Mouse (Mus musculus) skeletal muscle tissue, adult 2 months (tissue): Measurements from ENCODE around the gene Tvp23a.

Experiments used
- DNase-seq: peaks from one replicate; pipeline ENCODE4 v3.0.0-alpha.2; 2012; ENCODE audit warnings: low read depth, low spot score

Gene Tvp23a

DNA sequence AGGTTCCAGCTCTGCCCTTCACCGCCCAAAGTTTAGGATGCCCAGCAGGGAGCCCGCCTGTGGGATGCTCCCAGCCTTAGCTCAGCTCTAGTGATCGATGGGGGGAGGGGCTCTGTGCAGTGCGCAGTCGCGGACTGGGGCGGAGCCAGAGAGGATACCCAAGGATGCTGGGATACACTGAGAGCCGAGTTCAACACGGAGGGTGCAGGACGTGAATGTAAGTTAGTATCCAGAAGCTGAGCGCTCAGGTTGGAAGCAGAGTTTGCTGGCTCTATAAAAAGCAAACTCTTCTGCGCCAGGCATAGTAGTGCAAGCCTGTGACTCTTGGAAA is at the start of gene Tvp23a:
TSS of gene Tvp23a (minus strand) at position 99 of the 331 bp plus-strand sequence.
- peak; percentile 35 for DNase-seq

DNA sequence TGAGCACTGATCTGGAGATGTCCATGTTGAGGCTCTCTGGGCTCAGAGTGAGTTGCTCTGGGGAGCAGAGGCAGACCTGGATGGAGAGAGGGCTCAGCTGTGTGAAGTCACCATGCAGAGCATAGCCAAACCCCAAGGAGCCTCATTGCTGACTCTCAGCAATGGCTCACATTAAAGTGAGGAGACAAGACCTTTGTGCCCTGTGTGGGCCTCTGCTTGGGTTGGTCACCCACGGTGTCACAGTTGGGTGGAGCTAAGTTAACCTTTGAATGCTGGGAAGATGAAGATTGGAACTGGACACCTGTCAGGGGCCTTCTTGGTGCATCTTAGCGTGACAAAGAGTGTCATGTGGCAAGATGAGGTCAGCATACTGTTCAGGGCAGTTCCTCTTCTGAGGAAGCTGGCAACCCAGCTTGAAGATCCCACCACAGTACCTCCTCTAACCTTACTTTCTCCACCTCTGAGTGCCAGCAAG is 48.7 kb upstream of the Tvp23a start:
- no peak for DNase-seq

DNA sequence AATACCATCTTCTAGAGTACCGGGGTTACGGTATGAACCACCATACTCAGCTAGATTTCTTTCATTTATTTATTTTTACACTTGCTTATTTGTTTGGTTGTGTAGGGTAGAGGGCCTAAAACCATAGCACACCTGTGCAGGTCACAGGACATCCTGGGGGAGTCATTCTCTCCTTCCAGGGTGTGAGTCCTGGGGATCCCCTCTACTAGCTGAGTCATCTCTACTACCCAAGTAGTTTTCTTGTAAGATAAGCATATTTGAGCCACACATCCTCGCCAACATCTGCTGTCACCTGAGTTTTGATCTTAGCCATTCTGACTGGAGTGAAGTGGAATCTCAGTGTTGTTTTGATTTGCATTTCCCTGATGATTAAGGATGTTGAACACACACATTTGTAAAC is 45.4 kb upstream of the Tvp23a start:
- no peak for DNase-seq

DNA sequence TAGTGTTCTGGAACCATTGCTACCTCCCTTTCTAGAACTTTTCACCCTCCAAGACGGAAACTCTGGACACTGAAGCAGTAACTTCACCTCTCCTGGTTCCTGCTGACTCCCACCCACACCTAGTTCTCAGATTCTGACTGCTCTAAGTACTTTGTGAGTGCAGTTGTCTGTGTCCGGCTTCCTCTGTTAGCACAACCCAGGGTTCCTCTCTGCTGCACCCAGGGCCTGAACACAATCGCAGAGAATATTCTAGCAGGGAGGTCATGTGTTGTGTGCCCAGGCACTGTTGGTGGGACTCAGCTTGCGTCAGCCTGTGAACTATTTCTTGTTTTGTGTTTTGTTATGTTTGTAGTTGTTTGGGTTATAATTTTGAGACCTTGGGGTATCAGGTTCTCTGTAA is 44.6 kb upstream of the Tvp23a start:
- no peak for DNase-seq

DNA sequence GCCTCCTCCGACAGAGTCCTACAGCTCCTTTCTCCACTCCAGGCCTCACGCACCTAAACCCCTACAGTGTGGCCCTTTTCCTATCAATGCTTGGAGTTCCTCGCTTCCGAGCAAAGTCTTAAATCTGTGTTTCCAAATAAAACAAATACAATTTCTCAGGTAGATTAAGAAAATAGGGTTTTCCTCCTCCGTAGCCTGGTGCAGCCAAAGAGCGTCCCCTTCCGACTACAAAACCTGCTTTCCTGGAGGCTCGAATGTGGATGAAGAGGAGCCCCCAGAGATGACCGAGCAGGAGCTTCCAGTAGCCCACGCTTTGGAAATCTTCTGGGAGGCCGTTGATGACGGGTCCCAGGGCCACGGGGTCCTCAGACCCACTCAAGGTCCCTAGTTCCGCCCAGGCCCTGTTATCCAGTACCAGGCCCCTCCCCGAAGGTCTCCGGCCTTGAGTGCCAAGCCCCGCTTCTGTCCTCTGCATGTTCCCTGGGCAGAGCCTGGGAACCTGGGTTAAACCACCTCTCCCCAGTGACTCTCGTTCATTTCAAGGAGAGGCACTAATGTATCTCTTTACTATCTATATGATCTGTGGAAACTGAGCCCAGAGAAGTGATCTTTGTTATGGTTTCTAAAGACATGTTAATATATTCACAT is 43.5 kb upstream of the Tvp23a start:
- DNase-seq, result no peak

DNA sequence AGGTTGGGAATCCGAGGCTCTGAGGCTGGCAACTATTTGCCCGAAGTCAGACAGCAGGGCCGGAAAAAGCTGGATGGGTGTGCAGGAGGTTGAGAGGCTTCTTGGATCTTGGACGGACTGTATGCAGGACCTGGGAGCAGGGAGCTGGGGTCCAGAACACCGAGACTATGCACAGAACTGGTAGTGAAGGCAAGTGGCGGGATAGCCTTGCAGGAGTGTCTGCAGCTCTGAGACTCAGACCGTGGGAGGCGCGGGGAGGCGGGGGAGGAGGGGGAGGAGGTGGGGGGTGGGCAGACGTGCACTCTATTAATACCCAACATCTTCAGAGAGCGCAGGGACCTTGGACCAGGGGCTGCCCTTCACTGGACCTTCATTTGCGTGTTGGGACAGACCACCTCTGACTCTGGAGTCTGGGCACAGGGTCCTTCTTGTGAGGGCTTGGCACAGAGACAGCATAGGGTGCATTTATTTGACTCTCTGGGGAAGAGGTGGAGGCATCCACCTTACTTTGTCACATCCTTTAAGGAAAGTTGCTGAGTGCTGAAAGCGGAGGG is 42.8 kb upstream of the Tvp23a start:
- DNase-seq, result no peak

DNA sequence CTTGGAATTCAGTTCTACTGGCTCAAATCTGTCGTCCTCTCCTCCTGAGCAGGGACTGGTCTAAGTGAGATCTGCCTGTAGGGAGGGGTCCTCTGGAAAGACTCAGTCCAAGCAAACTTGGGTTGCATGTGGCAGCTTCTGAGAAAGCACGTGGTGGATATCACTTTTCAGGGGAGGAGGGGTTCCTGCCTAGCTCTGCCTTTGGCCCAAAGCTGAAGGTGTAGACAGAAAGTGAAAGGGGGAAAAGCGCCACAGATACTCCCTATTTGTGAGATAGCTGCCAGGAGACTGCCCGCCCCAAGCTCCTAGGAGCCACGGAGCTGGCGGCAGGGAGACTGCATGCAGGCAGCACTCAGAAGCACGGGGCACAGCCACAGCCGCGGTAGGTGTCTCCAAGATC is 42.3 kb upstream of the Tvp23a start:
- DNase-seq, result no peak

DNA sequence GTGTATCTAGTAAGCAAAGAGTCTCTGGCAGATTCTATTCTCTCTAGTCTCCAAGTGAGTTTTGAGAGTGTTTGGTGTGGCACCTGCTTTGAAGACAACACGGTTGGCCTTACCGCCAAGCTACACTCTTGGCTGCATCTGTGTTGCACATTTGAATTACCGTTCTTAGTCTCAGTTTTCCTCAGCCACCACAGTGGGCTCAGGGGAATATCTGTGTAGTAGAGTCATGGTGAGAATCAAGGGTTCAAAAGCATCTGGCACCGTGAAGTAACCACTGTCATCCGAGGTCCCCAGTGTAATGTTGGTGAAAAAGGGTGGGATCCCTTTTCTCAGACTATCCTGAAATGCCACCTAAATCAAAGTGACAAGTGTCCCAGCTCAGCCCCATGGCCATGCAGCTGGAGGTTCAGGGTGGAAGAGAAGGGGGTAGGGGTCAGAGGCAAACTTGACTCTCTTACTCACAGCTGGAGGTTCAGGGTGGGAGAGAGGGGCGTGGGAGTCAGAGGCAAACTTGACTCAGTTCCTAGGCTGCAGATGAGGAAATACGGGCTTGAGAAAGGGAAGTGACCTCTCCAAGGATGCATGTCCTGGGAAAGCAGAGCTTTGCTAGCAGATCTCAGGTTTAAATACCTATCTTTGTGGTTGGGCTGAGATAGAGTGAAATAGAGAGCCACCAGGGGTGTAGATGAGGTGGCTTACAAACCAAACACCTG is 41.8 kb upstream of the Tvp23a start:
- DNase-seq, result no peak

DNA sequence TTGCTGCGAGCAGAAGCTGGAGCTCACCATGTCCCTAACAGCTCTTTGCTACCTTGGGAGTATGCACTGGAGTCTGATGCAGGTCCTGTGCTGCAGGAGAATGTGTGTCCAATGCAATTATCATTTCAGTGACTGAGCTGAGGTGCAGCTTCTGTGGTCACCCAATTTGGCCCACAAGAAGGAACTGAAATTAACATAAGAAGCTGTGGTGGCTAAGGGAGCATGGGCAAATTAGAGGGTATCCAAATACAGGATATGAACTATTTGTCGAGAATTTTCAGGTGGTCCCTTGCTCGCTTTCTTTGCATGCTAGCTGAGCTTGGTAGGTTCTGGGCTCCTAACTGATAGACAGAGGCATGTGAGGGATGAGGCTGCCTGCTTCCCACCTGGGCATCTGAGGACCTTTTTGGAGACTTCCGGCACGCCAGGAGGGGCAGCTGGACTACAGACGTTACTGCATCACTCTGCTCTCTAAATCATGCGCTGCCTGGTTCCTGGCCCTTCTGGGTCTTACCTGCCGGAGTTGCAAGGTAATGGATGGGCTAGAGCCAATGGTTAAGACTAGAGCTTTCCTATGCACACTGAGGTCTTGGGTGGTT is 40.8 kb upstream of the Tvp23a start:
- peak; percentile 14 for DNase-seq

DNA sequence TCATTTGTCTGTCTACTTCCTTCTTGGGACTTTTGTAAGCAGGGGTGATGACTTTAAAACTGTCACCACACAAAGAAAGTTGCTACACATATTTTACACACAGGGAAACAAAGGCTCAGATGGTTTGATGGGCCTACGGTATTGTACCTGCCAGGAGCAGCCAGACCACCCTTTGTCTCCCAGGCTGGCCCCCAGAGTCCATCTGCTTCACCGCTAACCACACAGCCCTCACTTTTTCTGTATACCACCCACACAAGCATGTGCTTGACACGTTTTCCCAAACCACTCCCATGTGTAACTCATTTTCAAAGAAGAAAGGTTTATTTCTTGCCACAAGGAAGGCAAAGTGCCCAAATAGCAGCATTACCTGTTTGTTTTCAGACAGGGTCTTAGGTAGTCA is 39.8 kb upstream of the Tvp23a start:
- DNase-seq, result no peak

DNA sequence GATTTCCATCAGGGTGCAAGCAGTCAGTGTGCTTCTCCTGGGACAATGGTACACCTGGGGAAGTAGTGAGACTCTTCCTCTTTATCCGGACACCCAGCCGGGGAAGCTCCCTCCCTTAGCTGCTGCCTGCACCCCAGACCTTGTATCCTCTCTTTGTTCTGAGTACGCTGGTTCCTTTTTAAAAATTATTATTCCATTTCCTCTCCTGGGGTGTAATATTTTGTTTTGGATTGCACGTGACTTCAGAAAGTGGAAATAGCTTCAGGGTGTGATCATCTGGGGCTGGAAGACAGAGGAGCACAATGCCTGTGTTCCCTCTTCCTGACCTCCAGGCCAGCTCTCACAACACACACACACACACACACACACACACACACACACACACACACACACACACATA is 35.2 kb upstream of the Tvp23a start:
- no peak for DNase-seq

DNA sequence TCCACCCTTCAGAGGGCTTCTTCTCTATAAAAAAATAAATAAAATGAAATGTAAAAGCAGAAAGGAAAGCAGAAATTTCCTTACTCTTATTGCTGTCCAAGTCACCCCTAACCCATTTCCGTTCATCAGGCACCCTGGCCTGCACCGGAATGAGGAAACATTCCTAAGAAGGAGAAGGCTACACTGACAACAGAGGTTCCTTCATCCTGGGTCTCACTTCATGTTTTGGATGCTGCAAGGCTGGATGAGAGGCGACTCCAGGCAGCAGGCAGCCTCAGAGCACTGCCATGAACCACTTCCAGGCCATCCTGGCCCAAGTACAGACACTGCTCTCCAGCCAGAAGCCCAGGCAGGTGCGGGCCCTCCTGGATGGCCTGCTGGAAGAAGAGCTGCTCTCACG is 32.7 kb upstream of the Tvp23a start, which contains the start of gene Ciita:
TSS of gene Ciita (plus strand) at position 203 of the 400 bp plus-strand sequence.
- DNase-seq, result no peak

DNA sequence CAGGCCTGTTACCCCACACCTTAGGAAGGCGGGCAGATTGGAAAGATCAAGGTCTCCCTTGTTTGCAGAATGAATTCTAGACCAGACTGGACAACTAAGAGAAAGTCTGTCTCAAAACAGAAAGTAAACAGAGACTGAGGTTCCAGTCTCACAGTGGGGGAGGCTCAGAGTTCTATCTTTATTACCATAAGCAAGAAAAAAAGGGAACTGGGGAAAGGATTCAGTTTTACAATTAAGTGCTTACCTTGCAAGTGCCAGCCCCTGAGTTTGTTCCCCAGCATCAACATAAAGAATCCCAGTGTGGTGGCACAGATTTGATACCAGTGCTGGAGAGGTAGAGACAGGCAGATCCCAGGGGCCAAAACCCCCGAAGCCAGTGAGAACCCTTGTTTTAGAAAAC is 28.8 kb upstream of the Tvp23a start:
- no peak for DNase-seq

DNA sequence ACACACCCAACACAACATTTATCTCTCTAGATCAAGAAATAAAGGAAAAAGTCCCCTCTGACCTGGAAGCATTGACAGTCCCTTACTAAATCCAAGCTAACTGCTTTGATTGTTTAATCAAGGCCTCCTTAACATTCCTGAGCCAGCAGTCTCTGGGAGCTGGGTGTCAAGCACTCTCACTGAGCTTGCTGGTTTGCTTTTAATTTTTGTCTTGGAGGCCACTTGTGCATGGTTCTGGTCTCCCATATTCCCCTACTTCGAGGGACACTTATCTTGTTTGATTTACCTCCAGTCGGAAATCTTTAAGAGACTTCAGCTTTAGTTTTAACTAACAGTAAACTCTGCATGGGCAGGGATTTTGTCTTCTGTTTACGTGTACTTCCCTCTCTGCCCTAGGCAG is 27.8 kb upstream of the Tvp23a start:
- no peak for DNase-seq

DNA sequence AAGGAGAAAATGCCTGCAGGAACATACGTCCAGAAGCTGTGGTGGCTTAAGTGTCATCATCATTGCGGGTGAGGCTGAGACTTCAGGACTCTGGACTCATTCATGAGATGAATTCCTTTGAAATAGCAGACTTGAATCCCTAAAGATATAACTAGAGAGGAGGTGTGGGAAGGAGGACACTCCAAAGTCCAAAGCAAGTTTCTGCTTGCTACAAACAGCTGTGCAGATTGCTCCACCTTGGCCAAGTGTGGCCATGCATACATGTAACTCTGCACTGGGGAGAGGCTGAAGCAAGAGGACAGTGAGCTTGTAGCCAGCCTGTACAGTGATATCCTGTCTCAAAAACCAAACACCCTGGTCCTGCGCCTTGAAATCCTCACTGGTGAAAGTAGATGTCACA is 24.8 kb upstream of the Tvp23a start:
- DNase-seq, result no peak

DNA sequence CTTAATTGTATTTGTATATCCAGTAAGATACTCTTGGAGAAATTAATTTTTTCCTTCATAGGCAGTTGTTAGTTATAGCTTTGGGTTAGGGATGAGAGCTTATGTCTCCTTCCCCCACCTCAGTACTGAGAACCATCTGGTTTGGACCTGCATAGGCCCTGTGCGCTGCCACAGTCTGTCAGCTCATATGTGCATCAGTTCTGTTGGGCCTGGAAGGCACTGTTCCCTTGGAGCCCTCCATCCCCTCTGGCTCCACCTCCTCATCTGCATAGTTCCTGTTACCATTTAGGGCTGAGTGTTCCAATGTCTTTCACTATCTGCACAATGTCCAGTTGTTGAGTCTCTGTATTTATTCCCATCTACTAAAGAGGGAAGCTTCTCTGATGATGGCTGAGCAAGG is 21.0 kb upstream of the Tvp23a start:
- DNase-seq, result no peak

DNA sequence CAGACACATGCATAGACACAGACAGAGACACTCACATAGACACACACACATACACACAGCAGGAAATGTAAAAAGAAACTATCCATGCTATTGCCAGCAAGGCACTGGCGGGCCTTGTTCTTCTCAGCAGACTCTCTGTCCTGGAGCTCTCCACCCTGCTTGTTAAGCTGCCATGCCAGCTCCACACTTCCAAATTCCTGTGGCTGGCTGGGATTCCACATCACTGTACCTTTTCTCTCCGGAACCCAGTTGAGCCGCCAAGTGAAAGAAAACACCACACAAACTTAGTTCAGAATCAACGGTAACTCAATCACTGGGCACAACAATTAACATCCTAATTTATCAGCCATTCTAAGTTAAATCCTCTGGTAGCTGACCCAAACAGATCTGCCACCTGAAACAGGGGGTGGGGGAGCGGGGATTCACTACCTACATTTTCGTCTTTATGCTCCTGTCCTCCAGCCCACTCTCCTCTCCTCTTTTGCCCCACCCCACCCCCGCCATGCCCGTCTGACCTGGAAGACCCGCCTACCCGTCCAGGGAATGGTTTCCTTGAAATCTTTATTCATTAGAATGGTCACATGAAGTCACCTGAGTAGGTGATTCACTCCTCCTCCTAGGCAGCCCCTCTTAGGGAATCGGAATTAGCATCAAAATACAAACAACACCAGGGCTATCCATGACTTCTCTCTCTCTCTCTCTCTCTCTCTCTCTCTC is 20.4 kb upstream of the Tvp23a start:
- DNase-seq, result no peak

DNA sequence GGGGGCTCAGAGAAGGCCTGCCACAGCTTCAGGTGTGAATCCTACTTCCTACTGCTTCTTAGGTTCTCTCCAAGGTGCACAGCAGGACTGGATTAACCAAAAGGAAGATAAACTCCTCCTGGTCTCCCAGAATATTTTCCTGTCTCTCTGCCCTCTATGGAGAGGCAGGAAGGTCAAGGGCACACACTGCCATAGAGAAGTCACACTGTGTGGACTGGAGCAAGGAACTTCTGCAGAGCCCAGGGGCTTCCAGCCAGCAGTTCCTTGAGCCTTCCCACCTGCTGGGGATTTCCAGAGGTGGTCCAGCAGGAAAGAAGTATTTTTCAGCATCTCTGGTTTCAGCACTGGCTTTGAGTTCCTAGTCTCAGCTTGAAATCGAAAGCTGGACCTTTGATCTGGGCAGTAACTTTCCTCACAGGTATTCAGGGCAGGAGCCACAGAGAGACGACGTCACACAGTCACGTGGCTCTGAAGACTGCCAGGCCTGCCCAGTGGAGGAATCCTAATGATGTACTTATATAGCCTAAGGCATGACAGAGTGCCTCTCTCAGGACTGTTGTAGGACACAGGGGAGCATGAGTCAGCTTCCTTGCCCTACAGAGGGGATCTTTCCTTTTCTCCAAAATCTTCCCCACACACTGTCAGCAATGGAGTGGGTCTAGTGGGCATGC is 18.0 kb upstream of the Tvp23a start:
- no peak for DNase-seq

DNA sequence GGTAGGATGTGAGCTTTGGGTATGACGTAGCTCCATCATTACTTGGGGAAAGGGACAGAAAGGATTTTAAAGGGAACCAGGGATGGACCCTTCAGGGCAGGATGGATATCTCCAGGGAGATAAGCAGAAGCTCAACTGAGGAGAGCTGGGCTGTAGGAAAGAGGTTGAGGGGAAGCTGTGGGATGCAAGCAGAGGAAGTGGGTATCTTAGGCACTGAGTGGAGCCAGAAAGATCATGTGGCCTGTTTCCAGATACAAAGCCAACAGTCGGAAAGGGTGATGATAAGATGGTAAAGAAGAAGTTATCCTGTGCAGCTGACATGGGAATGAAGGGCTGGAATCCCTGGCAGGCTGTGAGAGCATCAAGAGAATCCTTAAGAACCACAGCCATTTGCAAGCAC is 14.0 kb upstream of the Tvp23a start:
- no peak for DNase-seq

DNA sequence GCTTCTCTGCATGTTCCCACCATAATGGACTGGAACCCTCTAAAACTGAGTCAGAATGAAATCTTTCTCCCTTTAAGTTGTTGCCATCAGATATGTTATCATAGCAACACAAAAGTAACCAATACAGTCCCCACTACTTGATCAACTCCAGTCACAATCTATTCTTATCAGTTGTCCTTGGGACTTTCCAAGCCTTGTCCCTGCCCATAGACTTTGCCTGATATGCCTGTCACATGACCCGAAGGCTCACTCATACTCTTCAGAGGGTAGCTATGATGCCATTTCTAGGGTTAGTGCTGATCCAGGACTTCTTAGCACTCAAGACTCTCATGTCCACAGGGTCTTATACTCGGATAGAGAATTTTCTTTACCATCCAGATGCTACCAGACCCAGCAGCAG is 13.0 kb upstream of the Tvp23a start:
- no peak for DNase-seq

DNA sequence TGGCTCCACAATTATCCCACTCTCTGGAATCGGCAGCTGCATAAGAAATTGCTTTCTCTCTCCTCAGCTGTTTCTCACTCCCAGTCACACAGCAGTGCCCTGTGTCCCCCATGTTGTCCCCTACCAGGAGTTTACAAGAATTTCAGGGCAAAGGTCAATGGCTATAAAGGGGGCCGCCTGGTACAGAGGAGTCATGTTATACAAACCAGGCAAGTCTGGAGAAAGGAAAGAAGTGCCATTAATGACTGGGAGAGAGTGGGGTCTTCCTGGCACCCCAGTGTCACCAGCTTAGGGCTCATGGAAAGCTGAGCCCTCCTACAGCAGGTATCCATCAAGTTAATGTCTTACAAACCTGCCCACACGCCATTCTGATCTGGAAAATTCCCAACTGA is 7.4 kb upstream of the Tvp23a start:
- DNase-seq, result no peak
